Mouse (Mus musculus) cortical plate, adult 2 months (tissue): Measurements from ENCODE around the gene Ackr3. TPM values are rescaled to one million over a fixed set of nuclear protein-coding genes. Genes with fewer than 3 reads are reported as not detected.

Experiments used
- H3K27ac ChIP-seq: fragments of 200-500 bp; 2 replicates; pipeline ENCODE4 v1.5.1; 2012; ENCODE audit warnings: low read length, control low read depth, inconsistent platforms; ENCODE audit not compliant: insufficient read depth
- H3K4me1 ChIP-seq: fragments of 200-500 bp; 2 replicates; pipeline ENCODE4 v1.6.1; 2011; ENCODE audit warnings: low read length; ENCODE audit not compliant: control insufficient read depth, insufficient read depth
- H3K4me3 ChIP-seq: fragments of 200-500 bp; 2 replicates; pipeline ENCODE4 v1.5.1; 2011; ENCODE audit warnings: mild to moderate bottlenecking, low read length, control low read depth; ENCODE audit not compliant: insufficient read depth
- CTCF ChIP-seq: fragments of 200-500 bp; IDR thresholded peaks from 2 replicates; pipeline ENCODE4 v1.5.1; 2011; ENCODE audit warnings: mild to moderate bottlenecking, control low read depth, low read length; ENCODE audit not compliant: insufficient read depth; ENCODE audit errors: extremely low read depth
- POLR2A ChIP-seq: fragments of 200-500 bp; IDR thresholded peaks from 2 replicates; pipeline ENCODE4 v1.6.1; 2011; ENCODE audit warnings: mild to moderate bottlenecking, low read length, control low read depth; ENCODE audit not compliant: insufficient read depth; ENCODE audit errors: extremely low read depth
- polyA plus RNA-seq: library from polyadenylated mRNA; depleted of rRNA; stranded (reverse); fragments of >200 nt; gene quantifications from 2 replicates; pipeline ENCODE4 v1.2.3, GENCODE M21; 2012

Ackr3 gene
- polyA plus RNA-seq, 1 experiment, result 16.7 TPM

- H3K4me3 ChIP-seq, result no peak overlapping the region
These were observed 18.7 kb downstream of the Ackr3 start for GRCm38 (mm10) chr1:90222427-90222901.

GRCm38 (mm10) chr1:90223006-90223405 is 19.2 kb downstream of the Ackr3 start:
- Histone ChIP-seq H3K4me1 (peaks cover 3% of the 10 kb centered on the region; the same call in 1 of the 2 replicates), H3K27ac (no peak overlapping the region), H3K4me3 (no peak overlapping the region)
- TF ChIP-seq POLR2A, result no peak
- TF ChIP-seq CTCF, result no peak

More at GRCm38 (mm10) chr1:90222427-90222901, 18.7 kb downstream of the Ackr3 start:
- Histone ChIP-seq H3K4me1 (peaks cover 2% of the 10 kb centered on the region; the same call in 1 of the 2 replicates), H3K27ac (no peak overlapping the region)
- TF ChIP-seq CTCF (no peak), POLR2A (no peak)

DNA sequence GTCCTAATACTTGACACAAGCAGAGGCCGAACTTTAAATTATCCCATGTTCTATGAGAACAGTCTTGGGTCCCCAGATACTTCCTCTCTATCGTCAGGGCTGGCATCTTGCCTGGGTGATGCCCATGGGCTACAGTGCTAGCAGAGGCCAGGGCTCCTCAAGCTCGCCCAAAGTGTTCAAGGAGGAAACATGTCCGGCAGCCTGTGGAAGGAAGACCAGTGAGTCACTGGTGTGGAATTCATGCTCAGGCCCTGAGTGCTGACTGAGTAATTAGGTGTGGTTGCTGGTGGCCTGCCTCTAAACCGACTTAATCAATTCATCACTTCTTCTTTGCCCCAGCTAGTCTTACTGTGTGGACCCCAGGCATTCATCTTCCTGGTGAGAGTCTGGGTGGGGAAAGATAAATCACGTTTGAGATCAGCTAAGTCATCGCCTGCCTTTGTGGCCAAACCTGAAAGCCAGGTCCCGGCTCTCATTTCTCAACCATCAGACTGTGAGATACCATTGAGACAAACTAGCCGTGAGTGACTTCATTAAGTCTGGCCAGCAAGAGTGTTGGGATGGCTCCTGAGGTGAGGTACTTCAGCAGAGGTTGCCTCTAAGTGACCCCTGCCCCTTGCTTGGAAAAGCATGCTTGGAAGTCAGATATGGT is 21.9 kb downstream of the Ackr3 start:
- H3K27ac ChIP-seq, result no peak overlapping the region
- TF ChIP-seq CTCF (no peak), POLR2A (no peak)
- H3K4me1 ChIP-seq, result peaks cover 3% of the 10 kb centered on the region; the same call in 1 of the 2 replicates
- H3K4me3 ChIP-seq, result no peak overlapping the region

DNA sequence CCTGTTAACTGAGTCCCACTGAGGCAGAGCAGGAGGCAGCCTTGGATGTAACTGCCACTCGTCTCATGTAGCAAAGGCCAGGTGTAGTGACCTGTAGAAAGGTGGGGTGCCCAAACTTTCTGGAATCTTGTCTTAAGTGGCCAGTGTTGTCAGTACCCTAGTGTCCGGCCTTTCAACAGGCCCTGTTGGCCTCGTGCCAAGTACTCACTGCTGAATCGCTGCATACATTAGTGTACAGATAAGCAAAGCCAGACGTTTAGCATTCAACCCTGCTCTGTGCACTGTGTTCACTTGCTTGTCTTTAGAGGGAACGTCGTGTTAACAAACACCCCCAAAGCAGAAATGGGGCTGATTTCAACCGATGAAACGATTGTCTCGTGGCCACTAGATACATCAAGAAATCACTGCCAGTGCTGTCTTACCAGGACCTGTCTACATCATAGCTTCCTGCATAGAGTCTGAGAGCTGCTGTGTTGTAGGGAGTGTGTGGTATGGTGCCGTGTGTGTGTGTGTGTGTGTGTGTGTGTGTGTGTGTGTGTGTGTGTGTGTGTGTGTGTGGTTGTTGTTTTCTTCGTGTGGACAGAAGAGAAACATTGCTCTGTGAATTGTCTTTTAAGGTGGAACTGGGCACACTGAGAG is 24.0 kb downstream of the Ackr3 start:
- no peak overlapping the region for H3K4me3 ChIP-seq
- peaks cover 3% of the 10 kb centered on the region; the same call in 1 of the 2 replicates for H3K4me1 ChIP-seq
- H3K27ac ChIP-seq, result no peak overlapping the region
- TF ChIP-seq POLR2A (no peak), CTCF (no peak)

DNA sequence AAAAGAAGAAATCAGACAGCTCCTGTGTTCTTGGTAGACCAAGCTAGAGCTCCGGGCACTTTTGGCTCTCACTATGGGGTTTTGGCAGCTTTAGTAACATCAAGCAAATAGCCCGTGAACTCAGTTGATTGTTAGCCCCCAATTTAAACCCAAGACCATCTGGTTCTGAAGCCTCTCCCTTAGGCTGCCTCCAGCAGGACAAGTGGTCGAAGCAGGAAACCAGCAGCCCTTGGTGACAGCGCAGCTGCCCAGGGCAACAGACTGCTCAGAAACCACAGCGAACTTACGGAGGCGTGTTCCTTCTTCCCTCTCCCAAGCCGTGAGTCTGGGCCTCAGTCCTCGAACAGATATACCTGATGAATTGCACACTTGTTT is 24.5 kb downstream of the Ackr3 start:
- Histone ChIP-seq H3K27ac (no peak overlapping the region), H3K4me1 (peaks cover 3% of the 10 kb centered on the region; the same call in 1 of the 2 replicates), H3K4me3 (no peak overlapping the region)
- no peak for TF ChIP-seq CTCF
- no peak for TF ChIP-seq POLR2A

GRCm38 (mm10) chr1:90230611-90231010 is 26.8 kb downstream of the Ackr3 start:
- Histone ChIP-seq H3K4me1 (peaks cover 3% of the 10 kb centered on the region; the same call in 1 of the 2 replicates), H3K27ac (no peak overlapping the region), H3K4me3 (no peak overlapping the region)
- TF ChIP-seq POLR2A (no peak), CTCF (no peak)

DNA sequence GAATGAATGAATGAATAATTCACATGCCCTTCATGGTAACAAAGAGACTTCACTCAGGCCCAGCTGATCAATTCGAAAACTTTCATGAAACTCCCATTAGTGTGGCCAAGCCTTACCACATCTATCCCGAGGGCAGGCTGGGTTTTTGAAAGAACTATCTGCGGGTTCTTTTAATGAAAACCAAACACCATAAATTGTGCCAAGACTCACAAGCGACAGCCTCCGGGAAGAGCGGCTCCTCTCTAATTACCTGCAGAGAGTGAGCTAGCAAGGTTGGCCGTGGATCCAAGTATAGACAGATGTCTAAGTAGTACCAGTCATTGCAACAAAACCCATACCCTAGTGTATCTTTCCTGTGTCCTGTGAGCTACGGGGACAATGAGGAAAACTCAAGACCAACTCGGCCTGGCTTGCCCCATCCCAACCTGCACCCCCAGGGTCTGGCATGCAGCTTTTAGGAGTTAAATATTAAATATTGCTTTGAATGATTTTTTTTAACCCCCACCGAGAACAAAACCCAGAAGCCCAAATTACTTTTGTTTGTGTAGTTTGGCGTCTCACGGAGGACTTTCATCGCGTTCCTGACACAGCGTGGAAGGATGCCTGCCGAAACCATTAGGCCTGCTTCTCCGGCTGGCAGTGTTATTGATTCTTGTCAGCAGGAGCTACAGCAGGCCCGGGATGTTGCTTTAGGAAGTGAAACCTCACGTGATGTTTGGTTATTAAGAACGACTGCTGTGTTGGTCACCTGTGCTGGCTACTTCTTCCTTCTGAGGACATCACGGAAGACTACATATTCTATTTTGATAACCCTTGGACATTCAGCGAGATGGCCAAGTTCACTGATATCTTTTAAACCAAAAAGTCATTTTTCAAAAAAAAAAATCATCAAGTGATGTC is 28.1 kb downstream of the Ackr3 start:
- no peak overlapping the region for H3K4me3 ChIP-seq
- H3K27ac ChIP-seq, result no peak overlapping the region
- H3K4me1 ChIP-seq, result peaks cover 3% of the 10 kb centered on the region; the same call in 1 of the 2 replicates
- TF ChIP-seq CTCF (no peak), POLR2A (no peak)

DNA sequence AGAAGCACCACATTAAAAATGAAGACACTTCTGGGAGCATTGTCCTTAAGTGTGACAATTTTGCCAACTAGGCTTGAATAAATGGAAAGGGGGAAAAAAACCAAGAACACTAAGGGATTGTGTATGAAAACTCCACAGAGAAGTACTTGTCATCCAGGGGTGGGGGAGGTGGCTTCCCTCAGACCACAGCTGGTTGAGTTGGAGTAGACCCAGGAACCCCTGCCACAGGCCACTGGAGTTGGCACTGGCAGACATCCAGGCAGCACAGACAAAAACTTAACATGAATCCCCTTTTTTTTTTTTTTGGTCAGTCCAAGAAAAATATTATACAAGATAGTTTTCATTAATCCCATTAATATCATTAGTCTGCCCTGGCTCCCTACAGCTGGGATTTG is 28.7 kb downstream of the Ackr3 start:
- Histone ChIP-seq H3K4me3 (no peak overlapping the region), H3K4me1 (peaks cover 3% of the 10 kb centered on the region; the same call in 1 of the 2 replicates), H3K27ac (no peak overlapping the region)
- TF ChIP-seq CTCF (no peak), POLR2A (no peak)

GRCm38 (mm10) chr1:90234620-90235054 is 30.9 kb downstream of the Ackr3 start:
- Histone ChIP-seq H3K4me3 (no peak overlapping the region), H3K4me1 (0 out of 2 replicates have a peak, but pooled peaks cover 2% of the 10 kb centered on the region), H3K27ac (no peak overlapping the region)
- TF ChIP-seq CTCF, result no peak
- no peak for TF ChIP-seq POLR2A
